Mouse (Mus musculus): ENCODE results near the gene Trim45.

DNA sequence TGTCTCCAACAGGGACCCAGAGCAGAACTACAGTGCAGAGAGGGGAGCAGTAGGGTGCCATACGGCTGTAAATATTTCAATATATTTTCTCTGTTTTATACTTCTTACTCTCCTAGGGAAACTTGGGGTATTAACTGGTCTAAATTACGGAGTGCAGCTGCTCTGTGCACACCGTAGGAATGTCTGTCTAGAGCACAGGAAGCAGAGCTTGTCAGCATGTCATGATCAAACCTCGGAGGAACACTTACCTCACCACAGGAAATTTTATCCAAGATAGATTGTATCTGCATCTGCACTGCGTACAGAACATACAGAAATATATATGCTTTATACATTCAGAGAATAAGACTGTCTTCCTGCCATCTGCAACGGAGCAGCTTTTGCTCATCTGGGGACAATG is 13.4 kb upstream of the Trim45 start:
- TF ChIP-seq USF1 (IDR thresholded peaks at IDR 0.05; ENCODE audit: low read depth, low read length) (no peak), RAD21 (IDR thresholded peaks at IDR 0.05; ENCODE audit: low read depth, low read length) (no peak), CTCF (conservative IDR thresholded peaks at IDR 0.05 in 1 of 2, IDR thresholded peaks at IDR 0.05 in 1 of 2; ENCODE audit: low read depth in 2 of 2, low read length in 2 of 2) (no peak), MAFK (IDR thresholded peaks at IDR 0.05; ENCODE audit: insufficient replicate concordance, low read length) (no peak)
